Mouse (Mus musculus): ENCODE measurements around the gene Arpin. TPM values are rescaled to one million over a fixed set of nuclear protein-coding genes. Genes with fewer than 3 reads are reported as not detected.

Gene Arpin
- polyA plus RNA-seq, 1 experiment: 41.2 TPM

DNA sequence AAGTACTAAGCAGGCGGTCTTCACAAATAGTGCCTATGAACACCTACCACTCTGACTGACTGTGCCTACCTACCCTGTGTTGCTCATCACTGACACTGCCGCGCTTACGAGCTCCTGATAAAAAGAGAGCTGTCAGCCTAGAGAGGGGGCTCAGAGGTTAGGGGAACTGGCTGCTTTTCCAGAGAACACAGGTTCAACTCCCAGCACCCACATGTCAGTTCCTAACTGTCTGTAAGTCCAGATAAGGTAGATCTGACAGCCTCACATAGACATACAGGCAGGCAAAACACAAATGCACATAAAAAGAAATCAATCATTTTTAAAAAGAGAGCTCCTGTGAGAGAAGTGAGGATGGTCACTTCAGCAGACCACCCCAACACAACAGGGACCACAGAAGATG is 30.0 kb downstream of the Arpin start:
- H3K36me3 ChIP-seq (ENCODE audit: control insufficient read depth, insufficient read depth): peaks cover 12% of the 10 kb centered on the region

DNA sequence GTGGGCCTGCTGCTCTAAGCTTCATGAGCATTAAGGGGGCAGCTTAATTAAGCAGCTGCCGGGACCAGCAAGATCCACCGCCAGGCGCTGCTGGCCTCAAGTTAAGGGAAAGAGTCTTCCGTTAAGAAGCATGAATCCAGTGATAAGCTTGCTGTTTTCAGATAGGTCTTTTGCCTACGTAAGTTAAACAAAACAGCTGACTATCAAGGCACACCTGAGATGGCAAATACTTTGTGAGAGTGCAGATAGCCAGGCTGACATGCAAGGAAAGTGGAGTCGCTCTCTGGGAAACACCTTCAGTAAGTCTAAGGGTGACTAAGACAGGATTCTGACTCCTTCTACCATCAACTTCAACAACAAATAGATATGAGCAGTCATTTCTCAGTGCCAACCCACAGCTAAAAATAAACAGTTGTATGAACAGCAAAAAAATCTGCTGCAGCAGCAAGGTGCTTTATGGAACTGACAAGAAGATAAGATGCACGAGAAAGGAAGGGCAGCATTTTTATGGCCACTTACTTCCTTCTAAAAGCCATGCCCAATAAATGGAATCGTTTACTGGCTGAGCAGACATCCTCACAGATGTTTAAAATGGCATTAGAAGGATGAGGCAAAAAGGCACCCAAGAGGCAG is 31.9 kb downstream of the Arpin start:
- Histone ChIP-seq H3K79me2 (ENCODE audit: control insufficient read depth, insufficient read depth) (no peaks in the 10 kb centered on the region), H3K27me3 (ENCODE audit: control insufficient read depth, insufficient read depth, insufficient read length) (no peaks in the 10 kb centered on the region), H3K4me3 (ENCODE audit: insufficient read depth, poor library complexity, severe bottlenecking) (no peak overlapping the region), H3K79me3 (ENCODE audit: low read depth) (no peaks in the 10 kb centered on the region), H3ac (ENCODE audit: control insufficient read depth, insufficient read length, low read depth) (no peak overlapping the region), H3K36me3 (ENCODE audit: control insufficient read depth, insufficient read depth) (peaks cover 4% of the 10 kb centered on the region)
- TF ChIP-seq USF1 (IDR thresholded peaks at IDR 0.05; ENCODE audit: low read depth) (no peak), FOSL1 (IDR thresholded peaks at IDR 0.05; ENCODE audit: insufficient read depth, low read length, poor library complexity, severe bottlenecking) (no peak), MAX (IDR thresholded peaks at IDR 0.05) (no peak), CTCF (IDR thresholded peaks at IDR 0.05; ENCODE audit: control insufficient read depth, insufficient read depth, insufficient read length) (no peak), MYOD1 (IDR thresholded peaks at IDR 0.05; ENCODE audit: control insufficient read depth, insufficient read length, low read depth) (no peak), MYOG (IDR thresholded peaks at IDR 0.05; ENCODE audit: control insufficient read depth, extremely low read depth, insufficient read length) (no peak), CEBPB (IDR thresholded peaks at IDR 0.05; ENCODE audit: low read depth) (no peak)

More for the DNA sequence above, 30.0 kb downstream of the Arpin start:
- TF ChIP-seq MYOG (IDR thresholded peaks at IDR 0.05; ENCODE audit: control insufficient read depth, extremely low read depth, insufficient read length): no peak
- TF ChIP-seq CTCF (IDR thresholded peaks at IDR 0.05; ENCODE audit: control insufficient read depth, insufficient read depth, insufficient read length): no peak
- no peak for TF ChIP-seq CEBPB (IDR thresholded peaks at IDR 0.05; ENCODE audit: low read depth)
- no peak for TF ChIP-seq USF1 (IDR thresholded peaks at IDR 0.05; ENCODE audit: low read depth)
- no peak for TF ChIP-seq MAX (IDR thresholded peaks at IDR 0.05)
- no peak for TF ChIP-seq FOSL1 (IDR thresholded peaks at IDR 0.05; ENCODE audit: insufficient read depth, low read length, poor library complexity, severe bottlenecking)
- TF ChIP-seq MYOD1 (IDR thresholded peaks at IDR 0.05; ENCODE audit: control insufficient read depth, insufficient read length, low read depth): no peak
- Histone ChIP-seq H3K79me2 (ENCODE audit: control insufficient read depth, insufficient read depth) (no peaks in the 10 kb centered on the region), H3K79me3 (ENCODE audit: low read depth) (no peaks in the 10 kb centered on the region), H3K4me3 (ENCODE audit: insufficient read depth, poor library complexity, severe bottlenecking) (no peak overlapping the region), H3K27me3 (ENCODE audit: control insufficient read depth, insufficient read depth, insufficient read length) (no peaks in the 10 kb centered on the region), H3ac (ENCODE audit: control insufficient read depth, insufficient read length, low read depth) (no peak overlapping the region)

DNA sequence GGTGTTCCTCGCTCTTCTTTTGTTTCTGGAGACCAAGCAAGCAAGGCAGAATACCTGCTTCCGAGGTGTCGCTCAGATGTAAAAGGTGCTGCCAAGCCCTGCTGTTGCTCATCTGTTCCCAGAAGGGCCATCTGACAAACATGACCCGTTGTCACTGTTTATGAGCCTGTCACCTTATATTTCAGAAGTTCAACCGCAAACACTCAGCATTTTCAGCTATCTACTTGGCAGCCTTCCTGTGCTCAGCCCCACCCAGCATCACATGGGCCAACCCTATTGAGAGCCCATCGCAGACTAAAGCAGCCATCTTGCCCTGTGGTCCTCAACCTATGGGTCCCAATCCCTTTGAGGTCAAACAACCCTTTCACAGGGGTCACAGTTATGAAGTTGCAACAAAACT is 34.4 kb downstream of the Arpin start:
- Histone ChIP-seq H3K36me3 (ENCODE audit: control insufficient read depth, insufficient read depth) (no peaks in the 10 kb centered on the region), H3K4me3 (ENCODE audit: insufficient read depth, poor library complexity, severe bottlenecking) (no peak overlapping the region), H3K27me3 (ENCODE audit: control insufficient read depth, insufficient read depth, insufficient read length) (no peaks in the 10 kb centered on the region), H3K79me3 (ENCODE audit: low read depth) (no peaks in the 10 kb centered on the region), H3K79me2 (ENCODE audit: control insufficient read depth, insufficient read depth) (no peaks in the 10 kb centered on the region), H3ac (ENCODE audit: control insufficient read depth, insufficient read length, low read depth) (no peak overlapping the region)
- TF ChIP-seq USF1 (IDR thresholded peaks at IDR 0.05; ENCODE audit: low read depth) (no peak), CTCF (IDR thresholded peaks at IDR 0.05; ENCODE audit: control insufficient read depth, insufficient read depth, insufficient read length) (no peak), FOSL1 (IDR thresholded peaks at IDR 0.05; ENCODE audit: insufficient read depth, low read length, poor library complexity, severe bottlenecking) (no peak), MYOD1 (IDR thresholded peaks at IDR 0.05; ENCODE audit: control insufficient read depth, insufficient read length, low read depth) (no peak), CEBPB (IDR thresholded peaks at IDR 0.05; ENCODE audit: low read depth) (no peak), MYOG (IDR thresholded peaks at IDR 0.05; ENCODE audit: control insufficient read depth, extremely low read depth, insufficient read length) (no peak), MAX (IDR thresholded peaks at IDR 0.05) (no peak)

DNA sequence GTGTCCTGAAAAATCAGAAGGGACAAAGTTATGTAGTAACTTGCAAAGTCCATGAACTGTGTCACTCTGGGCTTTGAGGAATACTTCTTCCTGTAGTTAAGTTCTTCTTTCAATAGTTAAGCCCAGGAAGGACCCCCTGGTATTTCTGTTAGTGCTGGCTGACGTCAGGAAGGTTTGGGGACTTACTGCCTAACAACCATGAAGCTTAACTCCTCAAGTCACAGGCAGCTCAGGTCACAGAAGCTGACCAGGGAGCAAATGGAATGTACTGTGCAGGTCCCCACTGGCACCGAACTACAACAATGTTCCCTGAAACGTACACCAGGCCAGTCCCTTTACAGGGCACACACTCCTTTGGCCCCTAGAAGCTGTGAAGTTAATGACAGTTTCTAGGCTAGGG is 39.9 kb downstream of the Arpin start:
- H3K79me3 ChIP-seq (ENCODE audit: low read depth): no peaks in the 10 kb centered on the region
- H3K4me3 ChIP-seq (ENCODE audit: insufficient read depth, poor library complexity, severe bottlenecking): no peak overlapping the region
- TF ChIP-seq FOSL1 (IDR thresholded peaks at IDR 0.05; ENCODE audit: insufficient read depth, low read length, poor library complexity, severe bottlenecking) (no peak), CTCF (IDR thresholded peaks at IDR 0.05; ENCODE audit: control insufficient read depth, insufficient read depth, insufficient read length) (no peak)
- H3K36me3 ChIP-seq (ENCODE audit: control insufficient read depth, insufficient read depth): no peaks in the 10 kb centered on the region
- no peaks in the 10 kb centered on the region for H3K27me3 ChIP-seq (ENCODE audit: control insufficient read depth, insufficient read depth, insufficient read length)
- no peak overlapping the region for H3ac ChIP-seq (ENCODE audit: control insufficient read depth, insufficient read length, low read depth)
- no peaks in the 10 kb centered on the region for H3K79me2 ChIP-seq (ENCODE audit: control insufficient read depth, insufficient read depth)

DNA sequence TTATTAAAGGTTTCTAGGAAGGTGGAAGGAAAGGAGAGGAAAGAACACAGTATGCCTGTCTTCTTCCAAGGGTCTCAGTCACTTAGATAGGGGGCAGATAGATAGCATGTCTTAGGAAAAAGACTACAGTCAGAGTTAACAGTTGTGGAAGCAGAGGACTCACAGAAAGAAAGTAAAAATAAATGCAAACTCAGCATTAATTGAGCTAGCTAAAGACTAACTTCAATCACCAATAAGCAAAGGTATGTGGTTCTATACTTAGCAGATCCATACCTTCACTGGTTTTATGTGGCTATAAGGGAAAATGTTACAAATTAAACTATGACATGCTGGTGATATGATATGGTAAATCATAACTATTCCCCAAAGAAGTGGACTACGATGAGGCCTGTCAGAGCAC is 40.4 kb downstream of the Arpin start:
- Histone ChIP-seq H3K27me3 (ENCODE audit: control insufficient read depth, insufficient read depth, insufficient read length) (no peaks in the 10 kb centered on the region), H3K79me2 (ENCODE audit: control insufficient read depth, insufficient read depth) (no peaks in the 10 kb centered on the region), H3K79me3 (ENCODE audit: low read depth) (no peaks in the 10 kb centered on the region), H3K4me3 (ENCODE audit: insufficient read depth, poor library complexity, severe bottlenecking) (no peak overlapping the region), H3K36me3 (ENCODE audit: control insufficient read depth, insufficient read depth) (no peaks in the 10 kb centered on the region), H3ac (ENCODE audit: control insufficient read depth, insufficient read length, low read depth) (no peak overlapping the region)
- TF ChIP-seq MAX (IDR thresholded peaks at IDR 0.05): no peak

DNA sequence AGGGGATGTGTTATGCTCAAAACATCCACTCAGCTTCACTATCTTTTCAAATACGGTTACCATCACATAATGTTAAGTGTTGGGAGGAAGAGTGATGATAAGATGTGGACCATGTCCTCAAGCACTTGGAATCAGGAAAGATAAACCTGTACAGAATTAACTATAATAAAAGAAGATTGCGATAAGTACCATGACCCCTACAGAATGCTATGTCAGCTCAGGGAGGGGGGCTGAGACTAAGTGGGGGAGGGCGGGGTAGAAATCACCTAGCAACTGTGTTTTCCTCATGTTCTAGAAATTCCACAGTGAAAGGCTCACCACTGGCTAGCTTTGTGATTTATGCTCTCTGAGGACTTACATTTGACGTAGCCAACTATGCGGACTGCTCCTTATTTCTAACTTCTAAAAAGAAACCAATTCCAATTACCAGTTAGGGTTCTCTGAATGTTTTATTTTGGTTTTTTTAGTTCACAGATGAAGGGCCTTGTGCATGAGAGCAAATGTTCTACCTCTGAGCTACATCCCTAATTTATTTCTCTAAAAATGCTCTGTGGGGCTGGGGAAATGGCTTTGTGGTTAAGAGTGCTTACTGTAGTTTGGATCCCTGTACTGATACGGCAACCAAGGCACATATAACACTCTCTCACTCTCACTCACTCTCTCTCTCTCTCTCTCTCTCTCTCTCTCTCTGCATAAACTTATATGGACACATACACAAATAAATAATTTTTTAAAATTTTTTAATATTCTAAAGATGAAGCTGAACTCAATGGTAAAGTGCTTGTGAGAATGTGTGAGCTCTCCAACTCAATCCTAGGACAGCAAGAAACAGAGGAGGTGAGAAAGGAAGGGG is 42.4 kb downstream of the Arpin start:
- H3K79me3 ChIP-seq (ENCODE audit: low read depth): peaks cover under 1% of the 10 kb centered on the region
- H3K79me2 ChIP-seq (ENCODE audit: control insufficient read depth, insufficient read depth): no peaks in the 10 kb centered on the region
- H3K36me3 ChIP-seq (ENCODE audit: control insufficient read depth, insufficient read depth): no peaks in the 10 kb centered on the region
- no peak overlapping the region for H3K4me3 ChIP-seq (ENCODE audit: insufficient read depth, poor library complexity, severe bottlenecking)
- no peak overlapping the region for H3ac ChIP-seq (ENCODE audit: control insufficient read depth, insufficient read length, low read depth)
- H3K27me3 ChIP-seq (ENCODE audit: control insufficient read depth, insufficient read depth, insufficient read length): no peaks in the 10 kb centered on the region
- TF ChIP-seq FOSL1 (IDR thresholded peaks at IDR 0.05; ENCODE audit: insufficient read depth, low read length, poor library complexity, severe bottlenecking) (no peak), CEBPB (IDR thresholded peaks at IDR 0.05; ENCODE audit: low read depth) (no peak), USF1 (IDR thresholded peaks at IDR 0.05; ENCODE audit: low read depth) (no peak), MYOG (IDR thresholded peaks at IDR 0.05; ENCODE audit: control insufficient read depth, extremely low read depth, insufficient read length) (no peak), CTCF (IDR thresholded peaks at IDR 0.05; ENCODE audit: control insufficient read depth, insufficient read depth, insufficient read length) (no peak), MAX (IDR thresholded peaks at IDR 0.05) (no peak), MYOD1 (IDR thresholded peaks at IDR 0.05; ENCODE audit: control insufficient read depth, insufficient read length, low read depth) (no peak)

Data from C2C12 (cell line).